Mouse (Mus musculus) layer of hippocampus, adult 18-20 months (tissue): Measurements from ENCODE around the gene Nol4l. TPM values are rescaled to one million over a fixed set of nuclear protein-coding genes. Genes with fewer than 3 reads are reported as not detected.
A peak's percentile ranks its signal among the peaks of the same experiment; 100 is the strongest.

Source experiments
- DNase-seq, 2 experiments: peaks; one replicate each; pipeline ENCODE4 v3.0.0; 2022; ENCODE audit warnings: low spot score in 2 of 2
- total RNA-seq, 2 experiments: library from RNA; stranded (reverse); gene quantifications; 2 replicates each; pipeline ENCODE4 v1.2.3; 2021

Nol4l gene
- total RNA-seq, 2 experiments from 2014 or later = 46.5 to 48.1 TPM

GRCm38 (mm10) chr2:153483118-153483983 lies 46.4 kb downstream of the Nol4l start:
- DNase-seq = peak; percentile 58 to 59

- no peak for DNase-seq
Observed at GRCm38 (mm10) chr2:153481861-153482120, 48.0 kb downstream of the Nol4l start.

DNA sequence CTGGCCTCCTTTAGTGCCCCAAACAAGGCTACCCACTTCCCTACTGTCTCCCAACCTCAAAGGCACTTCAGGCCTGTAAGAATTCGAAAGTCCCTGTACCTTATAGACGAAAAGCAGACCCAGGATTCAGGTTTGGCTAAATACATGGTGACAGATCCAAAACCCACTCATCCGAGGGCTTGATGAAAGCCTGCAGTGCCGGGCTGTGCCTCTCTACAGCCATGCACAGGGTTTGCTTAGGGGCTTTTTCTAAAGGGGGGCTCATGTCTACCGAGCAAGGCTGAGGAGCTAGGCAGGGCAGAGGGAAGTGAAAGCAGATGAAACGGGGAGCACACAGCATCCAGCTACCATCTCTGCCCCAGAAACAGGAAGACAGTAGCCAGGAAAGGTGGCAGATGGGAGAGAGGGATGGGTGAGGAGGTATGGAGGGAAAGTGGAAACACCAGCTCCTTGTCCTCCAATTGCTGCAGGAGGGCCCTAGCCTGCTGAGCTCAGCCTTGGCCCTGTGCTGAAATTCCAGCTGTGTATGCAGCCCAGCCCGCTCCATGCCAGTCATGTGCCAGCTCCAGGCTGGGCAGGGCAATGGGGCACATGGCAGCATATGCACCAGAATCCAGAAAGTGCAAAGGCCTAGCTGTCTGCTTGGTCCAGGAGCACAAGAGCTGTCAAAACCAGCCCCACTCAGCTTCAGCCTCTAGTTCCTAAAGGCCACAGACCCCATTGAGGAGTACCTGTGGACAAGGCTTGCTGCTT lies 48.5 kb downstream of the Nol4l start:
- DNase-seq = no peak

GRCm38 (mm10) chr2:153479486-153479885 lies 50.3 kb downstream of the Nol4l start:
- DNase-seq = no peak

- peak; percentile 50 to 83 for DNase-seq
Observed at GRCm38 (mm10) chr2:153478583-153478982, 51.2 kb downstream of the Nol4l start.

GRCm38 (mm10) chr2:153475114-153476112 lies 54.4 kb downstream of the Nol4l start:
- no peak for DNase-seq

GRCm38 (mm10) chr2:153470983-153471382 lies 58.8 kb downstream of the Nol4l start:
- DNase-seq = no peak

DNA sequence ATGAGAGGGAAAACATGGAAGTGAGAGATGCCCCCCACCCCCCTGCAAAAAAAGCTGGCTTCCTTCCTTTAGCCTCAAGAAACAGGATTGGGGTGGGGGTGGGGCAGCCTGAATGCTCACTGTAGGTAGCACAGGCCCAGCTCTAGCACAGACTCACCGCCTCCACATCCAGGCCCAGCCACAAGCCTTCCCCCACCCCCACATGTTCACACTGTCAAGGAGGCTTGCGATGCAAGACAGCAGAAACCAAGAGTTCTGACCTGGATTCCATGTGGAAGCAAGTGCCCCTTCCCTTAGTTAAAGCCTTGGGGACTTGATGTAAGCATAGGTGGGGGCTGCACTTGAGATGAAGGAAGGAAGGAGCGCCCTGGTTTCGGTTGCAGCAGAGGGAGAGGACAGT lies 60.0 kb downstream of the Nol4l start:
- no peak for DNase-seq

GRCm38 (mm10) chr2:153469317-153469716 lies 60.5 kb downstream of the Nol4l start:
- no peak for DNase-seq

GRCm38 (mm10) chr2:153467372-153467771 lies 62.4 kb downstream of the Nol4l start:
- DNase-seq = no peak

GRCm38 (mm10) chr2:153463257-153463656 lies 66.5 kb downstream of the Nol4l start:
- no peak for DNase-seq

DNA sequence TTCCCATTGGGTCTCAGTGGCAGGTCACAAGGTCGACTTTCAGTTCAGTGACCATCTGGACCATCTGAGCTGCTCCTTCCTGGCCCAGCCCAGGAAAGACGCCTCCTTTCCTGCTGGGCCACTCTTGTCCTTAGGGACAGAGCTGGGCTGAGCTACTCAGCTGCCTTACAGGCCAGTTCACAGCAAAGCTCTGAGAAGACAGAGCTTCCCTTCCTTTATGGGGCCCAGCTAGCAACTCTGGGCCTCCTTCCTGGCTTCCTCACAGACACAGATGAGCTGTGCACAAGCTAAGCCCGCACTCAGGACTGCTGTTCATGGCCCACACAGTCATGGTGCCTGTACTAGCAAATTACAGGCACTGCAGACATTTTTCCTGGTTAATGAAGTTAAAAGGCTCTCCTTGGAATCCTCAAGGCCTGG lies 71.7 kb downstream of the Nol4l start:
- no peak for DNase-seq

GRCm38 (mm10) chr2:153457467-153457866 lies 72.3 kb downstream of the Nol4l start:
- no peak for DNase-seq

DNA sequence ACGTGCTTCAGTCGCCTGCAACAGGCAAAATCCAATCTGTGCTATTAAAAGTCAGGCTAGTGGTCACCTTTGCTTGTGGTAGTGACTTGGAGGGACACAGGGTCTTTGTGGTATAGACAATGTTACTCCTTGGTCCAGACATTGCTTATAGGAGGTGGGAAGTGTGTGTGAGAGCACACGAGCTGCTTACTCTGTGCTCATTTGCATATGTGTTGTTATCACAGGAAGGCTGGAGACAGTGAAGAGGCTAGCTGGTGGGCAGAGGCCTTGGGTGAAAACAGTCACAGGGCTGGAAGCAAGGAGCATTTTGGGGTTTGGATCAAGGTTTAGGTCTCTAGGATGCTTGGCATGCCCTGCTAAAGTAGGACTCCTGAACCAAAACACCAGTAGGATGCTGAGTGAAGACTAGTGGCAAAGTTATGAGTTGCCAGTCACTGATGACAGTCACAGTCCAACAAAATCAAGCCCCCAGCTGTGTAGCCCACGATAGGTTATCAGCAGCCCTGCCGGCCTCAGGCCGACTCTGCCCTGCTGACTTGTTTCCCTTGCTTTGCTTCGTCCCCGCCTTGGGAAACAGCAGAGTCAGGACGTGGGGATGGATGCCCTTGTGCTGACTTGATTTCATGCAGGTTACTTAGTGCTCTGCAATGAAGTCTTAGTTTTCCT lies 74.8 kb downstream of the Nol4l start:
- DNase-seq = no peak

DNA sequence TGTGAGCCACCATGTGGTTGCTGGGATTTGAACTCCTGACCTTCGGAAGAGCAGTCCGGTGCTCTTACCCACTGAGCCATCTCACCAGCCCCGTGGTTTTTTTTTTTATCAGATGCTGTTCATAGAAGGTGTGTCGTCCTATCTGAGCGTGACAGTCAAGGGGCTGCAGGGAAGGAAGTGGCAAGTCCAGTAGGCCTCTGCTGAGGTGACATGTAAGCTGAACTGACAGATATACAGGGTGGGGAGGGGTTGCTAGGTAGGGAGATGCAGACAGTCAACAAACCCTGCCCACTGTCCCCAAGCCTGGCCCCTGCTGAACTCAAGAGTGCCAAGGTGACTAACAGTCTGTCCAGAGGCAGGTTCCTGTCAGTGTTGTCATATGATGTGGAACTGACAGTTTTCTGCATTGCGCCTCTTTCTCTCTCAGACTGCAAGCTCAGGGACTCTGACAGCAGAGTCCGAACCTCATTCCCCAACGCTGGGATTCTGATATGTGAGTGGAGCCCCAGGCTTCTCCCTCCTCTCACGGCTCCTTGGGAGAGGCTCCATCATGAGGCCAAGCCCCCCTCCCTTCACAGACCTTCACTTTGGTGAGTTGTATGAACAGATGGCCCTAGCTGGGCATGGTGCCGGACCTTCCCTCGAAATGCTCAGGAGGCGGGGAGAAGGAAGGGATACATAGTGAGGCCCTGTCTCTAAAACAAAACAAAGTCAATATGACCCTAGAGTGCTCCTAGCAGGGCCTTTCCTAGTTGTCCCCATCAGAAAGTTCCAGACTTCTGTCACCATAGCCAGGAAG lies 75.6 kb downstream of the Nol4l start:
- DNase-seq = no peak

DNA sequence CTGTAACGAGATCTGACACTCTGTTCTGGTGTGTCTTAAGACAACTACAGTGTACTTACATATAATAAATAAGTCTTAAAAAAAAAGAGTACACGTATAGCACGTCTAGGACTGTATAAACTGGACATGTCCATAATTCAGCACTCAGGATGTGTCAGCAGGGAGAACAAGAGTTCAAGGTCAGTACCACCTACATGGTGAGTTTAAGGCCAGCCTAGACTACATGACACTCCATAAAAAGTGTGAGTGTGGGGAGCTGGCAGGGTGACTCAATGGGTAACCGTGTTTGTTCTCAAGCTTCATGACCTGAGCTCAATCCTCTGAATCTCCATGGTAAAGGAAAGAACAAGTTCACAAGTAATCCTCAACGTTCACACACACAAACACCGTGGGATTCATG lies 81.3 kb downstream of the Nol4l start:
- no peak for DNase-seq

DNA sequence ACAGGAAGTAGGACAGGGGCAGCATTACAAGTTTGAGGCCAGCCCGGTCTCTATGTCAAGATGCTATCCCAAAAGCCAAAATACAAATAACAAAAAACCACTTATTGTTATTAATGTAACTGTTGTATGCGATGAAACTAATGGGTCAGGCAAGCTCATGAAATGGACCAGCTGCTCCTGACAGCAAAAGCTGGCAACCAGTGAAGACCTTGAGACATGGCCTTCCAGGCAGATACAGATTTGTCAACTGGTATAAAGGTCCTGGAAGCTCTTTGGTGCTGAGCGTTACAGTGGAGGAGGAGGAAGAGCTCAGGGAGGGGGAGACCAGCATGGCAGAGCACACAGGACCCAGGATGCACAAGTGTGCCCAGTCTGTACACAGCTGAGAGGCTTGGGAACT lies 82.1 kb downstream of the Nol4l start:
- no peak for DNase-seq

DNA sequence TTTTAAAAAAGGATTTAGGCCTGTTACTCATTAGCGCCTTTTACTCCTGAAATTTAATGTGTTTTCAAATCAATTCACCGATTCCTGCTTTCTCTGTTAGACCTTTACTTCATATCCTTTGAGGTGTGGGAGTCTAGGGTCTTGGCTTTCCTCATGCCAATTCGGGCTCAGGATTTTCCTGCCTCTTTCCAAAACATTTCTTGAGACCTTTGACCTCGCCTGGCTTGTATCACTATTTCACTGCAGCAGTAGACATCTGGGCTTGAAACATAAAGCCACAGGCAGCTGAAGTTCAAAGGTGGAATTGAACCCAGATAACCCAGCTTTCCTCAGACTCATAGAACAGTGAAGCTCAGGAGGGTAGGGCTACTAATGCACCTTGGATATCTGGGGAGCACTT lies 83.3 kb downstream of the Nol4l start:
- DNase-seq = no peak

DNA sequence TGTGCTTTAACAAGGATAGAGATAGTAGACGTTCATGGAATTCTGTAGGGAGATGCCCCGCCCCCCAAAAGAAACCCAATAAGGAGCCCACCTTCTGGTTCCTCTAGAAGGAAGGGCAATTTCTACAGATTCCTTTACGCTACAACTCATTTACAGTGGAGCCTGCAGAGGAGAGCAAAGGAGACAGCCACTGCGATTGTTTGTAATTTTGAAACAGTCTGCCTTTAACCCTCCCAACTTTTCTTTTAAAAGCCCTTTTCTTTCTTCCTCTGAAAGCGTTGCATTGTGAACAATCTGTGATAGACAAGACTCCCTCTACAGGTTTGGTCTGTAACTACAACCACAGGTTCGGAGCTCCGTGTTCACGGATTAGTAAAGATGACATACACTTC lies 83.8 kb downstream of the Nol4l start:
- DNase-seq = peak in 1 of 2 experiments; percentile 89
